Mouse (Mus musculus): Measurements from ENCODE around the gene Prg3. TPM values are rescaled to one million over a fixed set of nuclear protein-coding genes. Genes with fewer than 3 reads are reported as not detected.

Gene Prg3
- polyA plus RNA-seq, 1 experiment from 2014 or later, result not detected

DNA sequence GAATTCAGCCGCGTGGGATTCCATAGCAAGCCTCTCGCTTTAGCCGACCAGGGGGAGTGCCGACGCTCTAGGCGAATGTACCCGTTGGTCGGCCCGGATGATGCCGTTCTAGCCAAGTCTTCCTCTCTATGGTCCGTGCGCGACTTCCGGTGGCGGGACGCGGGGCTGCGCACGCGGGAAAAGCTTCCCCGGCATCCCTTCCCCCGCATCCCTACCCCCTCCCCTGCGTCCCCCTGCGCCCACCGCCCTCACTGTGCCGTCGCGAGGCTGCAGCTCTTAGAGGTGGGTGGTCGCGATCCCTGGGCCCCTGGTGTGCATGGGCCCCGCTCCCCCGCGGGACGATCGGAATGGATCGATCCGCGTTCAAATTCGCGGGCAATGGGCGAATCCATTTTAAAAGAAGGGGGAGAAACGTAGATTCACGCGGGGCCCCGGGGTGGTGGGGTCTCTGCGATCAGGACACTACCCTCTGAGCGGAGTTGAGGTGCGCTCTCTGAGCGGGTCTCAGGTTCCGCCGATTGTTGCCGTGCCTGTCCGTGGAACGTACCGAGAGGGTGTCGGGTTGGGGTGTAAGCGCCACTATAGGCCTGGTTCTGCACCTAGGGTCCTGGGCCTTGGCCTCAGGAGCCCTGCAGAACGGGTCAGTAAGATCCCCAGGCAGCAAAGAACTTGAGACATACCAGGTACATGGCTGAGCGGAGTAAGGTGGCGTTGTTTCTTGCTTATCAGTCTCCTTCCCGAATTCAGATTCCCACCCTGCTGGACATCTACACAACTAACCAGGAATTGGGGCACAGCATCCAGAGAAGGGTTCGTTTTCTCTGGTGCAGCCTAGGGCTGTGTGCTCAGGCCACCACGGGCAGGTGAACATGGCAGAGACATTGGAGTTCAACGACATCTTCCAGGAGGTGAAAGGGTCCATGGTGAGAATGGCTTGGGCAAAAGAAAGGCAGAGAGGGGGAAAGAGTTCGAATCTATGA lies 49.3 kb downstream of the Prg3 start, which contains the start of the genes Ssrp1 and P2rx3:
Ssrp1 (plus strand) TSS at position 188 of the 980 bp plus-strand sequence.
P2rx3 (minus strand) TSS at position 416 of the 980 bp plus-strand sequence.
- H3K9me3 ChIP-seq (ENCODE audit: control insufficient read depth, low read depth, low read length), result no peaks in the 10 kb centered on the region
- ATAC-seq (ENCODE audit: insufficient number of reproducible peaks, insufficient read depth, low FRiP score, low read depth), result peak; percentile 95
- H3K9ac ChIP-seq (replicated peaks; ENCODE audit: low read depth, low read length), result peak within 1 kb of the TSS; percentile 93
- peak within 1 kb of the TSS; percentile 82 for H3K4me3 ChIP-seq (ENCODE audit: low read depth, low read length)
- peak within 1 kb of the TSS; percentile 52; the same call in 1 of the 2 replicates for H3K27ac ChIP-seq (ENCODE audit: low read length)
- H3K27me3 ChIP-seq (ENCODE audit: control insufficient read depth, insufficient read depth, low read length), result no peaks in the 10 kb centered on the region
- peak within 1 kb of the TSS; percentile 86 for H3K4me2 ChIP-seq (replicated peaks; ENCODE audit: low read depth, low read length)
- under 1% methylated on average over 65 of the region's 66 CpGs for WGBS
- H3K4me1 ChIP-seq (ENCODE audit: control insufficient read depth, insufficient read depth, low read length), result 0 out of 2 replicates have a peak, but pooled peaks cover 6% of the 10 kb centered on the region
- peaks cover 31% of the 10 kb centered on the region for H3K36me3 ChIP-seq (ENCODE audit: control insufficient read depth, insufficient read depth, low read length)

- Histone ChIP-seq H3K36me3 (ENCODE audit: control insufficient read depth, insufficient read depth, low read length) (peaks cover 41% of the 10 kb centered on the region), H3K4me1 (ENCODE audit: control insufficient read depth, insufficient read depth, low read length) (0 out of 2 replicates have a peak, but pooled peaks cover 6% of the 10 kb centered on the region), H3K27ac (ENCODE audit: low read length) (peak overlapping the region; percentile 52; the same call in 1 of the 2 replicates), H3K9ac (replicated peaks; ENCODE audit: low read depth, low read length) (peak overlapping the region; percentile 93; the same call in 1 of the 2 replicates), H3K4me3 (ENCODE audit: low read depth, low read length) (peak overlapping the region; percentile 82), H3K4me2 (replicated peaks; ENCODE audit: low read depth, low read length) (peak overlapping the region; percentile 86), H3K27me3 (ENCODE audit: control insufficient read depth, insufficient read depth, low read length) (no peaks in the 10 kb centered on the region), H3K9me3 (ENCODE audit: control insufficient read depth, low read depth, low read length) (no peaks in the 10 kb centered on the region)
- ATAC-seq (ENCODE audit: insufficient number of reproducible peaks, insufficient read depth, low FRiP score, low read depth), result no peak
- WGBS, result 71% methylated on average over 13 of the region's 13 CpGs
These were observed 50.3 kb downstream of the Prg3 start for GRCm38 (mm10) chr2:85038336-85038735.

Other genes starting within 250 kb of the Prg3 start
- gene Gm19426, start 244.6 kb upstream of the Prg3 start, polyA plus RNA-seq (2014; fragmentation: Nextera tagmentation; extraction: Ambion mirVana), result 5.1 and 5.9 TPM in 2 replicates
- gene Serping1, start 212.8 kb upstream of the Prg3 start, polyA plus RNA-seq (2014; fragmentation: Nextera tagmentation; extraction: Ambion mirVana), result 84.2 and 93.7 TPM in 2 replicates
- gene Ube2l6, start 189.4 kb upstream of the Prg3 start, polyA plus RNA-seq (2014; fragmentation: Nextera tagmentation; extraction: Ambion mirVana), result 36.2 and 38.0 TPM in 2 replicates
- gene Smtnl1, start 165.6 kb upstream of the Prg3 start, polyA plus RNA-seq (2014; fragmentation: Nextera tagmentation; extraction: Ambion mirVana), result not detected in 2 replicates
- gene Timm10, start 161.2 kb upstream of the Prg3 start, polyA plus RNA-seq (2014; fragmentation: Nextera tagmentation; extraction: Ambion mirVana), result 50.2 and 60.2 TPM in 2 replicates
- gene Slc43a1, start 149.4 kb upstream of the Prg3 start, polyA plus RNA-seq (2014; fragmentation: Nextera tagmentation; extraction: Ambion mirVana), result 19.8 and 21.1 TPM in 2 replicates
- gene Rtn4rl2, start 101.5 kb upstream of the Prg3 start, polyA plus RNA-seq (2014; fragmentation: Nextera tagmentation; extraction: Ambion mirVana), result 0.59 and 0.74 TPM in 2 replicates
- 40.4 and 40.5 TPM in 2 replicates for gene Slc43a3, start 51.6 kb upstream of the Prg3 start, polyA plus RNA-seq (2014; fragmentation: Nextera tagmentation; extraction: Ambion mirVana)
- 0.42 TPM in 1 of 2 replicates, not detected in the other for gene Prg2, start 7.8 kb upstream of the Prg3 start, polyA plus RNA-seq (2014; fragmentation: Nextera tagmentation; extraction: Ambion mirVana)
- gene Ssrp1, start 49.0 kb downstream of the Prg3 start, polyA plus RNA-seq (2014; fragmentation: Nextera tagmentation; extraction: Ambion mirVana), result 277 and 280 TPM in 2 replicates
- gene P2rx3, start 49.2 kb downstream of the Prg3 start, polyA plus RNA-seq (2014; fragmentation: Nextera tagmentation; extraction: Ambion mirVana), result 0.67 and 0.68 TPM in 2 replicates
- 13.3 and 15.6 TPM in 2 replicates for gene Tnks1bp1, start 59.8 kb downstream of the Prg3 start, polyA plus RNA-seq (2014; fragmentation: Nextera tagmentation; extraction: Ambion mirVana)
- gene Aplnr, start 148.0 kb downstream of the Prg3 start, polyA plus RNA-seq (2014; fragmentation: Nextera tagmentation; extraction: Ambion mirVana), result 52.0 and 57.1 TPM in 2 replicates
- gene Lrrc55, start 209.0 kb downstream of the Prg3 start, polyA plus RNA-seq (2014; fragmentation: Nextera tagmentation; extraction: Ambion mirVana), result 2.7 and 3.0 TPM in 2 replicates

All from stomach, embryonic 14.5 days (tissue).